ENCODE assay signal across 9 mouse cellular contexts in the genomic region with DNA sequence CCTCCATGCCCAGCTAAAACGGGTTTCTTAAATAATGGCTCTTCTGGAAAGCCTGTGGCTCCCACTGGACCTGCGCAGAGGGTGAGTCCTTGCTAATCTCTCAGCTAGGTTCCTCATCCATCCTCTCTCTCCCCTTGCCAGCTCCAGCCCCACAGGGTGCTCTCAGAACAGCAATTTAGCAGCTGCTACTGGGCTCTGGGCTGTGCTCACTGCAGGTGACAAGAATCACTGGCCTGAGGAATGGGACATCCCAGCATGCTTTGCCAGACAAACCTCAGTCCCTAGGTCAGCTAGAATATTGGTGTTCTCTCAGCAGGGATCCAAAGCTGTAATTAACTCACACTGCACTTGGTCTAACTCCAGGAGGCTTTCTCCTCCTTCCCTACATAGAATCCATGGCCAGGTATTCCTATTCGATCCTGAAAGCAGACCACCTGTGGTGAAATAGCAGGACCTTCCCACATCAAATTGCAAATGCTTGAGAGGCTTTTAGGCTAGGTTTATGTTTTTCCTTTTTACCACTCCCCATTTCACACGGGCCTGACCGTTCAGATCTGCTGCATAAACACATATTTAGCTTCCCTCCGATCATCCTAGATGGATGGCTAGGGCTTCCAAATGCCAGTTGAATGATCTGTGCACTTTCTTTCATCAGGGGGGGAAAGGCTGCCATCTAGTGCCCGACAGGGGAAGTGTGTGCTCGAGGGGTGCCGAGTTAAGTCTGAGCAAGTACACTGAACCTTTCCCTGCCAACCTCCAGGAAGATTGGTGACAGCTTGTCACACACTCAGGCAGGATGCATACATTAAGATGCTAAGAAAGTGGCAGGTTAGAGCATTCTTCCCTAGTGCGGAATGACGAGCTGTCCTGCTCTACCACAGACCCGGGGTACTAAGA. TPM values are rescaled to one million over a fixed set of nuclear protein-coding genes. Genes with fewer than 3 reads are reported as not detected.
A peak's percentile ranks its signal among the peaks of the same experiment; 100 is the strongest.
DNase-seq lines count a peak whose midpoint lies in the region; ATAC-seq and TF ChIP-seq lines count a peak whose summit lies in the region.
"Had no signal": no experiment of that assay in that cellular context is flagged by ENCODE, and none has a peak within 500 bp of the region (broad histone marks: within the 10 kb centered on the region; RNA-seq: fewer than 3 reads in every experiment).

No protein-coding gene starts in this region.

- TF ChIP-seq CTCF in heart, postnatal 0 days (IDR thresholded peaks at IDR 0.05; ENCODE audit: low read depth) = peak; percentile 83

- H3K27ac ChIP-seq in heart, postnatal 0 days (ENCODE audit: low read depth) = no peak overlapping the region
- H3K27ac ChIP-seq: limb, embryonic 15.5 days had no signal

- no peak for TF ChIP-seq EP300 in heart, postnatal 0 days (IDR thresholded peaks at IDR 0.05; ENCODE audit: low read depth)

- no peaks in the 10 kb centered on the region for H3K36me3 ChIP-seq in heart, postnatal 0 days (replicated peaks; ENCODE audit: control insufficient read depth, insufficient read depth, low read length)
- H3K36me3 ChIP-seq: limb, embryonic 15.5 days had no signal

- H3K9ac ChIP-seq in heart, postnatal 0 days (replicated peaks; ENCODE audit: low read depth, low read length) = no peak overlapping the region
- H3K9ac ChIP-seq: limb, embryonic 15.5 days had no signal

- no peaks in the 10 kb centered on the region for H3K27me3 ChIP-seq in heart, postnatal 0 days (ENCODE audit: control insufficient read depth, insufficient read depth, low read length)
- H3K27me3 ChIP-seq: limb, embryonic 15.5 days had no signal

- no peaks in the 10 kb centered on the region for H3K9me3 ChIP-seq in heart, postnatal 0 days (replicated peaks; ENCODE audit: control insufficient read depth, low read length)
- H3K9me3 ChIP-seq: limb, embryonic 15.5 days had no signal

- DNase-seq in gastrocnemius, adult 18-20 months (ENCODE audit: low spot score) = peak; percentile 37
- no peak for DNase-seq in gastrocnemius, postnatal 25 days
- peak; percentile 61 for DNase-seq in adipocyte (ENCODE audit: low spot score)
- DNase-seq in embryo, embryonic 11 days = peak; percentile 66
- peak; percentile 55 for DNase-seq in heart, postnatal 0 days (ENCODE audit: low spot score)
- peak; percentile 65 for DNase-seq in layer of hippocampus, adult 9-10 months (ENCODE audit: low spot score)
- DNase-seq in right cerebral cortex, postnatal 14 days = peak; percentile 56

- no peak for ATAC-seq in heart, postnatal 0 days (ENCODE audit: insufficient read depth, low read depth)
- ATAC-seq in megakaryocyte, adult 5-6 weeks (ENCODE audit: poor library complexity, severe bottlenecking) = peak; percentile 91

- H3K4me3 ChIP-seq in heart, postnatal 0 days (ENCODE audit: low read depth, low read length) = no peak overlapping the region
- H3K4me3 ChIP-seq: limb, embryonic 15.5 days had no signal

- H3K4me1 ChIP-seq in heart, postnatal 0 days (ENCODE audit: control insufficient read depth, insufficient read depth) = no peaks in the 10 kb centered on the region
- H3K4me1 ChIP-seq: limb, embryonic 15.5 days had no signal

- H3K4me2 ChIP-seq in heart, postnatal 0 days (ENCODE audit: low read depth, low read length) = no peak overlapping the region
- H3K4me2 ChIP-seq: limb, embryonic 15.5 days had no signal

- 12% methylated on average over 12 of the region's 12 CpGs for WGBS in heart, postnatal 0 days

RNA-seq across cellular contexts. Expression of a gene that starts 22.6 kb away (rescaled TPM):
- total RNA-seq in gastrocnemius, adult 18-20 months (2021) = 10 to 100 TPM; 30.2 to 30.7 TPM
- total RNA-seq in gastrocnemius, postnatal 25 days (2021) = 10 to 100 TPM; 25.6 to 27.5 TPM
- total RNA-seq in heart, postnatal 0 days (2014; rRNA removed; ENCODE audit: low replicate concordance) = 32.5 and 39.0 TPM in 2 replicates
- 63.3 and 74.6 TPM in 2 replicates for polyA plus RNA-seq in heart, postnatal 0 days (2015; fragmentation: Nextera tagmentation; extraction: Ambion mirVana)
- total RNA-seq in megakaryocyte, adult 5-6 weeks (2015) = 62.6 and 73.6 TPM in 2 replicates
- 71.0 TPM in 2 replicates for total RNA-seq in megakaryocyte, adult 5-6 weeks (2017)
